Mouse (Mus musculus) mammary gland, adult 2 months (tissue): ENCODE data around the gene Zfp160. TPM values are rescaled to one million over a fixed set of nuclear protein-coding genes. Genes with fewer than 3 reads are reported as not detected.

ENCODE experiments used
- polyA plus RNA-seq: library from polyadenylated mRNA; depleted of rRNA; stranded (reverse); fragments of >200 nt; gene quantifications from 2 replicates; pipeline ENCODE4 v1.2.3, GENCODE M21; 2012; ENCODE audit warnings: low replicate concordance; rRNA removed

The Zfp160 gene
- polyA plus RNA-seq, result 1.3 and 3.4 TPM in 2 replicates

DNA sequence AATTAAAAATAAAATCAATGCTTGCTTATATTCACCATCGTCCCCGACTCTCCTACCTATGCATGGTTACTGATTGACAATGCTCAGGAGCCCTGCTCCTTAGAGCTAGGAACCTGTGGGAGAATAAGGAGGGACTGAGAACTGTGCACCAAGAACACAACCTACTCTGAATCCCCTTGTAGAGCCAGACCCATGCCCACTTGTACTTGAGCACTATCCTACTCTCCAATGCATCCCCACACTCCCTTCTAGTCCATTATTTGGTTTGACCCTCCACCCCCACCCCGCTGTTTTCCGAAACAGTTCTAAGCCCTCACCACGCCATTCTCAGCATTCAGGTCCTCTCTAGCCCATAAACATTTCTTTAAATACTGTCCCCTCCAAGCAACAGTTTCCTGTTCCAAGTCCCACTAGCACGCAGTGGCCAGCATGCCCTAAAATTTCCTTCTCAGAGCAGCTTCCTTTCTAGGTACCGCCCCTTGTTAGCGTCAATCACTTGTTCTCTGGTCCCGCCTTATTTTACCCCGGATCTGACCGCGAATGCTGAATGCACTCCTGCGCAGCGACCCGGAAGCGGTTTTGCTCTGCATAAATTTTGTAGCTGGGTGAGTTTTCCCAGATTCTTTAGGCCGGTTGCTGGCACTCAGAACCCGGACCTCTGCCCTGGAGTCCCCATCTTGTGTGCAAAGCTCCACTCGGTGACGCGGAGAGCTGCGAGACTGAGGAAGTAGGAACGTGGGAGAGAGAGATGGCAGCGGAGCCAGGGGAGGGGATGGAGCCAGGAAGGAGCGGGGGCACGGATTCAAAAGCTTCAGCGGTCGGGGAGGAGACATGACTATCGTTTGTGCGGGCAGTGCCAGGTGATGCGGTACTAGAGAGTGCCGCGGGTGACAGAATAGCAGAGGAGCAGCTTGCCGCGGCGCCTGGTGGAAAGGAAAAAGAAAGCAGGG, at the start of gene Zfp160:
Gene Zfp160, plus strand, starts transcription at position 522 of the 950 bp plus-strand sequence.

GRCm38 (mm10) chr17:20996364-20996763, 12.3 kb upstream of the Zfp160 start, which contains the start of gene Vmn1r233:
Gene Vmn1r233, minus strand, starts transcription at chr17:20996464.

Other genes starting within 250 kb of the Zfp160 start
- gene Vmn1r228, start 222.7 kb upstream of the Zfp160 start, polyA plus RNA-seq, result not detected in 2 replicates
- not detected in 2 replicates for gene Vmn1r229, start 197.3 kb upstream of the Zfp160 start, polyA plus RNA-seq
- gene Vmn1r230, start 168.5 kb upstream of the Zfp160 start, polyA plus RNA-seq, result not detected in 2 replicates
- gene Vmn1r231, start 103.8 kb upstream of the Zfp160 start, polyA plus RNA-seq, result not detected in 2 replicates
- not detected in 2 replicates for gene Vmn1r232, start 89.2 kb upstream of the Zfp160 start, polyA plus RNA-seq
- gene Ppp2r1a, start 63.6 kb upstream of the Zfp160 start, polyA plus RNA-seq, result 148 and 218 TPM in 2 replicates
- gene Vmn1r233, start 12.4 kb upstream of the Zfp160 start, polyA plus RNA-seq, result not detected in 2 replicates
- not detected in 2 replicates for gene Vmn1r234, start 217.2 kb downstream of the Zfp160 start, polyA plus RNA-seq
- gene Vmn1r235, start 247.5 kb downstream of the Zfp160 start, polyA plus RNA-seq, result not detected in 2 replicates